Mouse (Mus musculus) spleen, adult 18-20 months (tissue): ENCODE measurements around the gene Cyp4b1.
"Not testable (repeated sequence)": the region's sequence is repeated elsewhere in the genome, so short reads cannot be mapped to it uniquely, and the experiment has no call there.

Experiments
- DNase-seq, 2 experiments: peaks; one replicate each; pipeline ENCODE4 v3.0.0; 2022; ENCODE audit warnings: mixed read lengths in 2 of 2

Gene Cyp4b1

GRCm38 (mm10) chr4:115647580-115647979, at the start of gene Cyp4b1:
Gene Cyp4b1, minus strand, starts transcription at chr4:115647723.
- no peak for DNase-seq

DNA sequence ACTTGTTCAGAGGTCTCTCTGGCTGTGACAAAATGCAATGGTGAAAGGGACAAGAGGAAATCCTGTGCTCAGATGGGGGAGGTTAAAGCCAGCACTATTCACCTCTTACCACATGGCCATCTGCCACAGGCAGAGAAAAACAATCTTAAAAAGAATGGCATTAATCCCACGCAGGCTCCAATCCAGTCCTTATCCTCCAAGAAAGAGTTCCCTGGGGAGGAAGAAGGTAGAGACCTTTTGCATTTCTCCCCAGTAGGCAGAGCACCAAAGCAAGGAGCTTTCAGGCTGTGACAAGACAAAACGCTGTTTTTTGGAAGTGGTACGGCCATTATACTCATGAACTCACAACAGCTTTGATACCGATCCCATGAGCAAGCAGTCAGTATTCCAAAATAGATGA, 38.8 kb upstream of the Cyp4b1 start:
- DNase-seq = no peak

DNA sequence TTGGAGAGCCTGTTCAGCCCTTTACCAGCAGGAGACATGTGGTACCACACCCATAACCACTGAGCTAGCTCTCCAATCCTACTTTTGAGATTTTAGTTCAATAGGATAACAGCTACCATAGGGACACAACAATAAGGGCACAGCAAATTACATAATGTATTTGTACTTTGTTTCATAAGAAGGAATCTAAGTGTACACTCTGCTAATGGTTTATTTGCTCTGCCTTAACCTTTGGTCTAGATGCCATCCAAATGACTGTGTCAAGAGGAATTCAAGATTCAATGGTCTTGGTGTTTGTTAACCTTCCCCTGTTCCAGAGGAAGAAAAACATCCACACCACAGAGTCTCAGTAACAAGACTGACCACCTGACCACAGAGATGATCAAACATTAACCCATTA, 11.7 kb upstream of the Cyp4b1 start:
- no peak for DNase-seq

GRCm38 (mm10) chr4:115657867-115658249, 10.3 kb upstream of the Cyp4b1 start:
- DNase-seq = no peak

- peak in 1 of 2 experiments; percentile 18 for DNase-seq
These were observed 9.8 kb upstream of the Cyp4b1 start for GRCm38 (mm10) chr4:115657104-115657866.

GRCm38 (mm10) chr4:115656535-115656922, 9.0 kb upstream of the Cyp4b1 start:
- not testable (repeated sequence) for DNase-seq

GRCm38 (mm10) chr4:115655841-115656534, 8.5 kb upstream of the Cyp4b1 start:
- DNase-seq = not testable (repeated sequence)

DNA sequence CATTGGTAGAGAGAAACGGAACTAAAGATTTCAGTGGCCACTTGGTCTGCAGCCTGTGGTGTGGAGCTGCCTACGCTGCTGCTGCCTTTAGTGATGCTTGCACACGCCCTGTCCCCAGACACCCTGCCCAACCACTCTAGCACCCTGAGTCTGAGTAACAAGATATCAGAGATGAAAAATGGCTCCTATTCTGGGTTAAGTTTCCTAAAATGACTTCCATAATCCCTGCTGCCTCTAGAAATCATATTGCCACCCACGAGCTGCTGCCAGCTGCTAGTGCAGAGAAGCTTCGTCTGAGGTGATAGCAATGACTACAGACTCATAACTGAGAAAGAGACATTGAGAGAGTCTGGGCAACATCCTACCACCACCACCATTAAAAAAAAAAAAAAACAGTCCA, 3.3 kb upstream of the Cyp4b1 start:
- DNase-seq = no peak

- DNase-seq = no peak
These were observed 1.8 kb upstream of the Cyp4b1 start for GRCm38 (mm10) chr4:115649344-115649743.

DNA sequence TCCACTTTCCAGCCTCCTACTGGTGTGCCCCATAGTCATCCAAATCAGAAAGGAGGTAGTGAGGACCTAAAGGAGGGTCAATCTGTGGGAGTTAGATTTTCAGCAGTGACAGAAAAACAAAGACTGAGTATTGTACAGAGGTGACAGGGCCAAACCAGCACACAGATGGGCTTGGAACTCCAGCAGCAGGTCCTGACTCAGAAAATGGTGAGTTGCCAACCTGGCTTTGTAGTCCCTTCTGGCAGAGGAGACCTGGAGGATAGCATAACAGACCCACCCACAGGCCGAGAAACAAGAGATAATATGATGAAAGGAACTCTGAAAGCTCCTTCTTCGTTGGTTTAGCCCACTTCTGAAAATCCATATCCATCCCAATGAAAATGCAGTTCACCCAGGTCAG, 1.2 kb upstream of the Cyp4b1 start:
- no peak for DNase-seq

DNA sequence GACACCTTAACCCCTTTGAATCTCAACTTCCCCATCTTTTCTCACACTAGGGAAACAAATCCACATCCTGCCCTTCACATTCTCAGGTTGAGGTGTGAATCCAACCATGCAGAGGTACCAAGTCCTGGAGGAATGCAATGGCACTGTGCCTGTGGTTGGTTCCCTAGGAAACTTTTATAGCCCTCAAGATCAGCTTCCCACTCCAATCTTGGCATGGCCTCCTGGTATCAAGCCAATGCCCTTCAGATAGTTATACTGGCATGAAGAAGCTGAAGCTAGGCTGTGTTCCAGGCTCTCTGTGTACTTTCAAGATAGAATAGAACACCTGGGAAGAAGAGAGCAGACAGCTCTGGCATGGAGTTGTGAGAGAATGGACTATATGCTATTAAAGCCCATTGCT, 2.2 kb downstream of the Cyp4b1 start:
- DNase-seq = no peak

DNA sequence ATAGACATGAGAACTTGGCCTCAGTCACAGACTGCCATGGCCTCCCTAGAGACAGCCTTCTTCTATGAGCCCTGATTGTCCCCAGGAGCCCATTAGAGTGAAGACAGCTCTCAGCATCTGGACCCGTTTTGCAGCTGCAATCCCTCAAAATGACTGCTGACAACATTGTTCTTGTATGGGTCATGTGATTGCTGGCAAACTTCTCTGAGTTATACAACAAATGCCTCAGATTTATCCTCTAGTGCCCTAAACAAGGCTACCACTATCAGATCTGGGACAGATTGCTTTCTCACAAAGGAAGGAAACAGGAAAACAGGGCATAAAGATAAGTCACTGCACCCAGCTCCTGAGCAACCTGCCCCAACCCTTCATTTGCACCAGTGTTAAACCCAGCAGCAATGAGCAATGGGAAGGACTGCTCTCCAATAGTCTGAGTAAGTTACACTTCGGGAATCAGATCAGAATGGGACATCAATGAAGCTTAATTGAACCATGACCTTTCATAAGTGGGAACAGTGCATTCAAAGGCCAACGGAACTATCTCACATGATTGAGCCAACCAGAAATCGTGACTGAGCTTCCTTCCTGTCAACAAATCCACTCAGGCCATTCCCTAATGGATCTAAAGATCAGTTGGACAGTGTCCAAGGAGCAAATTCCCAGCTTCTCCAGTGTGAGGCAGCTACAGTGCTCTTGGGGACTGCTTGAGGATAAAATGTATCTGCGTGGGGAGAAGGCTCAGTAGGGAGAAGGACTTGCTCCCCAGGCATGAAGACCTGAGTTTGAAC, 4.4 kb downstream of the Cyp4b1 start:
- no peak for DNase-seq

DNA sequence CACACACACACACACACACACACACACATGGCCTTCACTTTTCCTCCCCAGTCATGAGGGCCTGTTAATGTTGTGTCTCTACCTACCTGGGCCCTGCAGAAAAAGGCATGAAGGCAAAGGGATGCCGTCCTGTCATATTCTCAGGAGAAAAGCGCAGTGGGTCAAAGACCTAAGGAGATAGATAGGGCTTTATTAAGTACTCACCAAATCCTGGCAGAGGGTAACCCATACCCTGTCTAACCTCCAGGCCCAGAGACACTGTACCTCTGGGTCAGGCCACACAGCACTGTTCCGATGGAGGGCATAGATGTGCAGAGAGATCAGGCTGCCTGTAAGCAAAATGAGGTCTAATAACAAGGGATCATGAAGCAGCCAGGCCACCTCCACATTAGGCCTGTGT, 22.0 kb downstream of the Cyp4b1 start:
- DNase-seq = not testable (repeated sequence)

- DNase-seq = no peak
These were observed 33.5 kb downstream of the Cyp4b1 start for GRCm38 (mm10) chr4:115614005-115614404.

DNA sequence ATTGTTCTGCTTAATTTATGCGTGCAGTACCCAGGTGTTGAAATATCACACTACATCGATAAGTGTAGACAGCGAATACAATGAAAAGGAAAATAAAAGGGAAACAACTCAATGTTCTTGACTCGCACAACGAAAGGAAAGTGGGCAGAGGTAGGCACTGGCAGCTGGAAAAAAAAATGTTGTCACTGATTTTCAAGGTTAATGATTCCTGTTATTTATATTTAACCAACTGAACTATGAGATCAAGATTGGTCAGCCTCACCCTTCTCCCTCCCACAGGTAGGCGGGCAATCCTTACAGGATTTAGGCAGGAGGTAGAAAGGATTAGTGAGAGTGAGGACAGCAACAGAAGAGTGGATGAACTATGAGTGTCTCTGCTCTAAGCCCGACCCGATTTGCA, 46.9 kb downstream of the Cyp4b1 start, which contains the start of gene Cyp4a32:
Gene Cyp4a32 (plus strand): TSS at position 359 of the 400 bp plus-strand sequence.
- DNase-seq = not testable (repeated sequence)

DNA sequence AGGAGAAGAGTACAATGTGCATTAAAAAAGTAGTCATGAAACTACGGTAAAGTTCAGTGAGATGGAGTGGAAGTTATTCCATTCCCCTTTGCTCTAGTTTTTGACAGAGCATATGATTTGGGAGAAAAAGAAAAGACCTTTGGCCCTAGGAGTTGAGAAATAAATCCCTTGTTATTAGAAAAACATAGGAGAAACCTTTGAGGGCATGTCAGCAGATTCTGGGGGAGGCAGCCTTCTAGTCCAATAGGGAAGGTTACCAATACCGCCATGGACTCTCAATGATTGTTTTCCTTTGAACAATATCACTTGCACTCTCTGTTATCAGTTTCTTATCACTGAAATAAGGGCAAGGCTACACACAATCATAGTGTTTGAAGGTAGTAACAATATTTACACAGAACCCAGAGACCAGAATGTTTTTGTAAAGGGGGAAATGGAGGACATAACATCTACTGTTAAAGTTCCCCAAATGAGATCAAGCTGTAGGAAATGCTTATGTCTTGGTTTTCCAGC, 50.6 kb downstream of the Cyp4b1 start:
- DNase-seq = no peak

GRCm38 (mm10) chr4:115596357-115596756, 51.2 kb downstream of the Cyp4b1 start:
- DNase-seq = no peak

- DNase-seq = no peak
These were observed 64.5 kb downstream of the Cyp4b1 start for GRCm38 (mm10) chr4:115583036-115583435.

DNA sequence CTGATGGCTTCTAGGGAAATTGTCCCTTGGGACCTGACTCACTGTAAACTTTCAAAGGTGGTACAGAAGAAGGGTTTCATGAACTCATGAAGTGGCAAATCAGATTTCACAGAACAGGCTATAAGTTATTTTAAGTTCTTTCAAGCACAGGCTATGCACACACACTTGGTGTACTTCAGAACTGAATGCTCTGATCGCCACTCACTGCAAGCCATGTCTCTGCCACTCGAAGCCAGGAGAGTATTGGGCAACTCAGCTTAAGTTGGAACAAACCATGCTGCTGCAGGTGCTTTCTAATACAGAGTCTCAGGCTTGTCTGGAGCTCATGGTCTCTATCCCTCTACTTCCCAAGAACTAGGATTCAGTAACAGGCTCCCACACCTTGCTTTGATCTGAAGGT, 71.7 kb downstream of the Cyp4b1 start:
- no peak for DNase-seq

GRCm38 (mm10) chr4:115575255-115575654, 72.3 kb downstream of the Cyp4b1 start:
- DNase-seq = no peak
